Mouse (Mus musculus): ENCODE measurements around the gene Ubr3.
"Not testable (repeated sequence)": the region's sequence is repeated elsewhere in the genome, so short reads cannot be mapped to it uniquely, and the experiment has no call there.

The Ubr3 gene

GRCm38 (mm10) chr2:69912801-69913200 lies 15.8 kb downstream of the Ubr3 start:
- no peak for DNase-seq

GRCm38 (mm10) chr2:69917301-69917700 lies 20.3 kb downstream of the Ubr3 start:
- DNase-seq, result no peak

- DNase-seq, result no peak
Measured at GRCm38 (mm10) chr2:69924943-69925342, 27.9 kb downstream of the Ubr3 start.

GRCm38 (mm10) chr2:69936331-69936730 lies 39.3 kb downstream of the Ubr3 start:
- no peak for DNase-seq

- DNase-seq, result no peak
Measured at GRCm38 (mm10) chr2:69939226-69939625, 42.2 kb downstream of the Ubr3 start.

GRCm38 (mm10) chr2:69939649-69940048 lies 42.6 kb downstream of the Ubr3 start:
- DNase-seq, result no peak

GRCm38 (mm10) chr2:69941391-69942030 lies 44.5 kb downstream of the Ubr3 start:
- DNase-seq, result no peak

GRCm38 (mm10) chr2:69952849-69953248 lies 55.8 kb downstream of the Ubr3 start:
- no peak for DNase-seq

GRCm38 (mm10) chr2:69955635-69956034 lies 58.6 kb downstream of the Ubr3 start:
- DNase-seq, result no peak

- no peak for DNase-seq
Measured at GRCm38 (mm10) chr2:69957622-69958021, 60.6 kb downstream of the Ubr3 start.

- DNase-seq, result no peak
Measured at GRCm38 (mm10) chr2:69974896-69975295, 77.8 kb downstream of the Ubr3 start.

- no peak for DNase-seq
Measured at GRCm38 (mm10) chr2:69989224-69989623, 92.2 kb downstream of the Ubr3 start.

GRCm38 (mm10) chr2:69990647-69991046 lies 93.6 kb downstream of the Ubr3 start:
- no peak for DNase-seq

GRCm38 (mm10) chr2:69994082-69994736 lies 97.2 kb downstream of the Ubr3 start:
- DNase-seq, result not testable (repeated sequence)

GRCm38 (mm10) chr2:69994779-69995178 lies 97.7 kb downstream of the Ubr3 start:
- no peak for DNase-seq

- DNase-seq, result no peak
Measured at GRCm38 (mm10) chr2:69999097-69999770, 102.2 kb downstream of the Ubr3 start.

- DNase-seq, result no peak
Measured at GRCm38 (mm10) chr2:70000316-70000715, 103.3 kb downstream of the Ubr3 start.

- DNase-seq, result no peak
Measured at GRCm38 (mm10) chr2:70006492-70006891, 109.4 kb downstream of the Ubr3 start.

- no peak for DNase-seq
Measured at GRCm38 (mm10) chr2:70012941-70013340, 115.9 kb downstream of the Ubr3 start.

GRCm38 (mm10) chr2:70018236-70018635 lies 121.2 kb downstream of the Ubr3 start:
- DNase-seq, result no peak

GRCm38 (mm10) chr2:70024454-70024853 lies 127.4 kb downstream of the Ubr3 start:
- DNase-seq, result no peak

GRCm38 (mm10) chr2:70025711-70026110 lies 128.7 kb downstream of the Ubr3 start:
- DNase-seq, result no peak

- no peak for DNase-seq
Measured at GRCm38 (mm10) chr2:70031472-70031871, 134.4 kb downstream of the Ubr3 start.

- DNase-seq, result no peak
Measured at GRCm38 (mm10) chr2:70034895-70035294, 137.8 kb downstream of the Ubr3 start.
